Mouse (Mus musculus): ENCODE results near the gene Tap2. TPM values are rescaled to one million over a fixed set of nuclear protein-coding genes. Genes with fewer than 3 reads are reported as not detected.
A peak's percentile ranks its signal among the peaks of the same experiment; 100 is the strongest.
"Not testable (repeated sequence)": the region's sequence is repeated elsewhere in the genome, so short reads cannot be mapped to it uniquely, and the experiment has no call there.

Tap2 gene
- total RNA-seq, 2 experiments from 2014 or later, result 32.8 to 35.0 TPM

DNA sequence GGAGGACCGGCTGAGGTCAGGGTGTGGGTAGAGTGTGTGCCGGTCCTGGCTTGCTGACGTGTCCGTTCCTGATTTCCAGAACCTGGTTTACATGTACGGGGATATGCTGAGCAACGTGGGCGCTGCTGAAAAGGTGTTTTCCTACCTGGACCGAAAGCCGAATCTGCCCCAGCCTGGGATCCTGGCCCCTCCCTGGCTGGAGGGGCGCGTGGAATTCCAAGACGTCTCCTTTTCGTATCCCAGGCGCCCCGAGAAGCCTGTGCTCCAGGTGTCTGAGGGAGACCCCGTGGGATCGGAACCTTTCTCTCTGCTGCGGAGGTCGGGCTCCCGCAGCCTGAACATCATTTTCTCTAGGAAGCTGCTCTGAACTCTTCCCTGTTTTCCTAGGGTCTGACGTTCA is 10.6 kb downstream of the Tap2 start:
- no peak for DNase-seq

GRCm38 (mm10) chr17:34215176-34215575 is 11.8 kb downstream of the Tap2 start:
- no peak for DNase-seq

GRCm38 (mm10) chr17:34217216-34217928 is 14.0 kb downstream of the Tap2 start:
- DNase-seq, result no peak

DNA sequence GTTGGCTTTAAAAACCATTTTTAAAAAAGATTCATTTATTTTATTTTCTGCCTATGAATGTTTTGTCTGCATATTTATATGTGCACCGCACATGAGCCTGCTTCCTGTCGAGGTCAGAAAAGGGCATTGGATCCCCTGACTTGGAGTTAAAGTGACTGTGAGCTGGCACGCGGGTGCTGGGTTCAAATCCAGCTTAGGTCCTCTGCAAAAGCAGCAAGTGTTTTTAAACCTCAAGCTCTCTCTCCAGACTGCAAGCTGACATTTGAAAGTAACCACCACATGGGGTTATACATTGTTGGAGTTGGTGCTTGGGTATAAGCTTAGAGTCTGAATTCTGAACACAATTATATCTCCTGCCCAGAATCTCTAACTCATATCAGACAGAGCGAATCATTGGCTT is 14.7 kb downstream of the Tap2 start:
- DNase-seq, result no peak

GRCm38 (mm10) chr17:34218675-34219074 is 15.3 kb downstream of the Tap2 start:
- DNase-seq, result peak; percentile 70

DNA sequence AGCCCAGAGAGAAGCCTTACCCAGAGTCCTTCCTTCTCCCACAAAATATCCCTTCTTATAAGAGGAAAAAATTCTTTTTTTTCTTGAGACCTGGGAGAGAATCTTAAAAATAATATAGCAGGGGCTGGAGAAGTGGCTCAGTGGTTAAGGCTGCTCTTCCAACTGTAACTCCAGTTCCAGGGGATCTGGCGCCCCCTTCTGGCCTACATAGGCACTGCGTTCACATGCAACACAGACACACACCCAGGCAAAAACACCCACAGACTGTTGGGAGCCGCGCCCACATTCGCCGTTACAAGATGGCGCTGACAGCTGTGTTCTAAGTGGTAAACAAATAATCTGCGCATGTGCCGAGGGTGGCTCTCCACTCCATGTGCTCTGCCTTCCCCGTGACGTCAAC is 15.8 kb downstream of the Tap2 start:
- peak; percentile 78 for DNase-seq

DNA sequence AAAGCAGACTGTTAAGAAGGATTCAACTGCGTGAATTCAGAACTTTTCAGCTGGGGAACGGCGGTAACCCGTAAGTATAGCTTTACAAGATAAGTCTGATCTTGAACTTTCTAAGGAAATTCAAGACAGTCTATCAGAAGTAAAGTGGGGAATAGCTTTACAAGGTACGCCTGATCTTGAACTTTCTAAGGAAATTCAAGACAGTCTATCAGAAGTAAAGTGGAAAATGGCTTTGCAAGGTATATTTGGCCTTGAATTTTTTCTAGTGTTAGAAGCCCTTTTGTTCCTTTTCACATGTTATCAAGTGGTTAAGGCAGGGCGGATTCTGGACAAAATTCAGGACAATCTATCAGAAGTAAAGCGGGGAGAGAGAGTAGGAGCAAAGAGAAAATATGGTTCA is 16.5 kb downstream of the Tap2 start:
- DNase-seq, result not testable (repeated sequence)

GRCm38 (mm10) chr17:34220401-34220800 is 17.1 kb downstream of the Tap2 start:
- not testable (repeated sequence) for DNase-seq

DNA sequence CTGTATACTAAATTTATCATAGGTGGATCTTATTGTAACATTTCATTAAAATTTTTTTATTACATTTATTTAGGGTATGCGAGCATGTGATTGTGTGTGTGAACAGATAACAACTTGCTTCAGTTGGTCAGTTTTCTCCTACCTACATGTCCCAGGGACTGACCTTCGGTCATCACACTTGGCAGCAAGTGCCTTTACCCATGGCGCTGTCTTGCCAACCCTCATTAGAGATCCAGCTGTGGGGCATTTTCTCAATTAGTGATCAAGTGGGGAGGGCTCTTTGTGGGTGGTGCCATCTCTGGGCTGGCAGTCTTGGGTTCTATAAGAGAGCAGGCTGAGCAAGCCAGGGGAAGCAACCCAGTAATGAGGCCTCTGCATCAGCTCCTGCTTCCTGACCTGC is 21.5 kb downstream of the Tap2 start:
- no peak for DNase-seq

- DNase-seq, result no peak
Observed at GRCm38 (mm10) chr17:34225426-34225825, 22.1 kb downstream of the Tap2 start.

DNA sequence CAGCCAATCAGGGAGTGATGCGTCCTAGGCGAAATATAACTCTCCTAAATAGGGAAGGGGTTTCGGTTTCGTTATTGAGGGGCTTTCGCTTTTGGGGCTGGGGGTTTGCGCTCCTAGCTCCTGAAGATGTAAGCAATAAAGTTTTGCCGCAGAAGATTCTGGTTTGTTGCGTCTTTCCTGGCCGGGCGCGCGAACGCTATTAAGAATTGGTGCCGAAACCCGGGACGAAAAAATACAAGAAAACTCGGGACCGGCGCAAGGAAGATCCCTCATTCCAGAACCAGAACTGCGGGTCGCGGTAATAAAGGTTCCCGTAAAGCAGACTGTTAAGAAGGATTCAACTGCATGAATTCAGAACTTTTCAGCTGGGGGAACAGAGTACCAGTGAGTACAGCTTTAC is 22.6 kb downstream of the Tap2 start:
- DNase-seq, result not testable (repeated sequence)

GRCm38 (mm10) chr17:34230971-34231370 is 27.6 kb downstream of the Tap2 start:
- not testable (repeated sequence) for DNase-seq

- DNase-seq, result not testable (repeated sequence)
Observed at GRCm38 (mm10) chr17:34232021-34232420, 28.7 kb downstream of the Tap2 start.

- DNase-seq, result peak; percentile 85
Observed at GRCm38 (mm10) chr17:34234926-34235325, 31.6 kb downstream of the Tap2 start.

DNA sequence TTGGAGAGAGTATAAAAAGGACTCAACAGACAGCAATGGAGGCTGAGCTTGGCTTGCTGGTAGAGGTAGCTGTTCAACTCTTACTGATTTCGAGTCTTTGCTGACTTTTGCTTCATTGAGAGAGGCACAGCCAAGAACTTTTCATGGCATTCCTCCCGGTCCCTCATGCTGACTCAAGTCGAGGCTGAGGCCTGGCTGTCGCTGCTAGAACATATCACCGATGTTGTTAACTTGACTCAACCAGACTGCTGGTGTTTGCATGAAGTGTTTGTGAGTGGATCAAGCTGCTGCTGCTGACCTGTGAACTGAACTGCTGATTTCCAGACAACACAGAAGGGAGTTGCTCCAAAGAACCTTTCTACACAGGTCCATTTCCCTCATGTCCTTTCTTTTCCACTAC is 33.4 kb downstream of the Tap2 start:
- DNase-seq, result no peak

DNA sequence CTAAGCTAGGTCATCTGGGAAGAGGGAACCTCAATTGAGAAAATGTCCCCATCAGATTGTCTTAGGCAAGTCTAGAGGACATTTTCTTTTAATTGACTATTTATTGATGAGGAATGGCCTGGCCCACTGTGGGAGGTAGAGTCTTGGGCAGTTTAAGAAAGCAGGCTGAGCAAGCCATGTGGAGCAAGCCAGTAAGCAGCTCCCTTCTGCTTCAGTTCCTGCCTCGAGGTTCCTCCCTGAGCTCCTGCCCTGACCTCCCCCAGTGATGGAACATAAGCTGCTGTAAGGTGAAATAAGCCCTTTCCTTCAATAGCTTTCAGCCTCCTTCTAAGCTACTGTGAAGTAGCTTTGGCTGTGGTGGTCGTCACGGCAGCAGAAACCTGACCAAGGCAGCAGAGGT is 34.4 kb downstream of the Tap2 start:
- DNase-seq, result no peak

DNA sequence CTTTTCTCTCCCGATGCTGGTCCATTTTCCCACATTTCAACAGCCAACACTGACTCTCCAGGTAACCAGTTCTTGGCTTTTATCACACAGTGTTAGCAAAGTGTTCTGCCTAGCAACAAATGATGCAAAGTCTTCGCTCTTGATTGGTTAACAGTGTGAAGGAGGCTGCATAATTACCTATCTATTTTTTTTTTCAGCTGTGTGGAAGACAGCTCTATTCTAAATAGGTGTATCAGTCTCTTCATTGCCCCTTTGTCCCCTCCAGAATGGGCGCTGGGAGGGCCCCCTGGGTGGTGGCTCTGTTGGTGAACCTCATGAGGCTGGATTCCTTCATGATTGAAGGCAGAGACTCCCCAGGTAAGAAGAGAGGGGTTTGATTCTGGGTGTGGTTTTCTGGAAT is 35.4 kb downstream of the Tap2 start, which contains the start of gene H2-Ob:
Gene H2-Ob, plus strand, starts transcription at position 198 of the 400 bp plus-strand sequence.
- peak; percentile 46 for DNase-seq

DNA sequence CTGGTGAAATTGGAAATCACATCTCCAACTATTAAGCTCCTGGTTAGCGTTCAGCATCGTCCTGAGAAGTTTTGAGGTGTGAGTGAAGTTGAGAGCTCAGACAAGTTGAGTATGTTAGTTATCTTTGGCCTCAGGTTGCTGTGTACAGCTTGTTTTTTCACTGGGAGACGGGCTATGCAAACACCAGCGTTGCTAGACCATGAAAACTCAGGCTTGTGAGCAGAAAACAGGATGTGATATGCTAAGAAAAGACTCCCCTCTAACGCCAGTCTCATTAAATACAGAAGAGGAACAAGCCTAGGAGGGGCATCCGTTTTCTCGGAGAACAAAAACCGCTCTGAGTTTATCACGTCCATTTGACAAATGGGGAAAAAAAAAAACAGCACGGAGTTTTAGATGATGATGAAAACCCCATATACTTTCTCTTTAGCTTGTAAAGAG is 36.3 kb downstream of the Tap2 start:
- no peak for DNase-seq

GRCm38 (mm10) chr17:34240366-34240765 is 37.0 kb downstream of the Tap2 start:
- DNase-seq, result no peak

GRCm38 (mm10) chr17:34240916-34241315 is 37.6 kb downstream of the Tap2 start:
- no peak for DNase-seq

GRCm38 (mm10) chr17:34244656-34245055 is 41.3 kb downstream of the Tap2 start:
- DNase-seq, result no peak

- no peak for DNase-seq
Observed at GRCm38 (mm10) chr17:34247047-34247446, 43.7 kb downstream of the Tap2 start.

DNA sequence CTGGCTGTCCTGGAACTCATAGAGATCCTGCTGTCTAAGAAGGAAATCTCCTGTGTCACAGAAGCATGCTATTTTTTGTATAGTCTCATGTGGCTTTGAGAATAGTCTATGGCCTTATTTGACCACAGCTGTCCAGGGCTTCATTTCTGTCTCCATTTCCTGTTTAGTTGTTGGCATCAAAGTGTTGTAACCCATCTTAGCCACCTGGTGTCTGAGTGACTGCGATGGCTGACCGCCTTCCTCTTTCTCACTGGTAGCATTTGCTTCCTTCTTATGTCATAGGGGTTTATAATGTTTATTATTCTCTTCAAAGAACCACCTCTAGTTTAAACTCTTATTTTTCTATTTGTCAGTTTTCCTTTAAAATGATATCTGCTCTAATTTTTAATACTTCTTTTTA is 45.4 kb downstream of the Tap2 start:
- DNase-seq, result no peak

DNA sequence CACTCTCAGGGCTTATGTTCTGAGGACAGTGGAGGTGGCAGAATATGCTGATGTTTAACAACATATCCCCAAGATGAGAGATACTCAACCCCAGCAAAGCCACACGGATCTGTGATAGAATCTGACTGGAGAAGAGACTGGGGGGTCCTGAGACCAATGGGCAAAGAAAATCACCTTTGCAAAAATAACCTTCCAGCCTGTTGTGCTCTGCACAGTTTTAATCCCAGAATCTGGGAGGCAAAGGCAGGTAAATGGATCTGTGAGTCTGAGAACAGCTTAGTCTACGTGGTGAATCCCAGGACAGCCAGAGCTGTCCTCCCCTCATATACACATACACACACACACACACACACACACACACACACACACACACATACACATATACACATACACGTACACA is 46.0 kb downstream of the Tap2 start:
- DNase-seq, result no peak

Measured in adrenal gland, postnatal 10 days (tissue).